Mouse (Mus musculus) kidney, postnatal 0 days (tissue): ENCODE measurements at regions not wholly inside any gene's neighbourhood (a gene's known extent, or its start where the extent isn't known, plus 50 kb on each side); places are given as distances from the start of the nearest gene placed in this dataset.

Experiments
- ATAC-seq: fragments of 200-750 bp; cut with Nextera tagmentation; replicated peaks from 2 replicates; pipeline ENCODE4 v1.8.0; 2017; ENCODE audit warnings: low read depth, moderate number of reproducible peaks, moderate TSS enrichment, moderate library complexity; ENCODE audit not compliant: low FRiP score
- DNase-seq: peaks from one replicate; pipeline ENCODE4 v3.0.0-alpha.2; 2016; ENCODE audit warnings: low spot score
- H3K27ac ChIP-seq: fragments of 300-500 bp; sonication (generic); 2 replicates; pipeline ENCODE4 v1.5.1; 2014; ENCODE audit warnings: mild to moderate bottlenecking
- H3K27me3 ChIP-seq: fragments of 300-500 bp; sonication (generic); 2 replicates; pipeline ENCODE4 v1.6.1; 2014; ENCODE audit warnings: low read length, mixed read lengths; ENCODE audit not compliant: insufficient read depth
- H3K36me3 ChIP-seq: fragments of 300-500 bp; sonication (generic); 2 replicates; pipeline ENCODE4 v1.6.1; 2014; ENCODE audit warnings: low read length, mixed read lengths; ENCODE audit not compliant: insufficient read depth
- H3K4me1 ChIP-seq: fragments of 300-500 bp; sonication (generic); replicated peaks from 2 replicates; pipeline ENCODE4 v1.6.1; 2014; ENCODE audit warnings: antibody characterized with exemption, low read length, mixed read lengths; ENCODE audit not compliant: insufficient read depth
- H3K4me2 ChIP-seq: fragments of 300-500 bp; sonication (generic); 2 replicates; pipeline ENCODE4 v1.6.1; 2014; ENCODE audit warnings: mild to moderate bottlenecking, low read length, moderate library complexity, mixed read lengths
- H3K4me3 ChIP-seq: fragments of 300-500 bp; sonication (generic); replicated peaks from 2 replicates; pipeline ENCODE4 v1.5.1; 2014; ENCODE audit warnings: low read depth, low read length
- H3K9ac ChIP-seq: fragments of 300-500 bp; sonication (generic); 2 replicates; pipeline ENCODE4 v1.6.1; 2014; ENCODE audit warnings: low read depth, low read length
- H3K9me3 ChIP-seq: fragments of 300-500 bp; sonication (generic); replicated peaks from 2 replicates; pipeline ENCODE4 v1.6.1; 2016; ENCODE audit warnings: low read length, inconsistent platforms, mixed read lengths
- CTCF ChIP-seq: IDR thresholded peaks from 2 replicates; pipeline ENCODE4 v1.5.1; 2016; ENCODE audit warnings: antibody characterized with exemption, low read depth, mild to moderate bottlenecking, moderate library complexity
- WGBS: fragments of 180-500 bp; shearing (Covaris S2); extraction: QIAGEN DNeasy Blood & Tissue Kit; methylation state at CpG from one replicate; pipeline ENCODE4 v1.1.7; 2014; 5-methylcytosine and 5-hydroxymethylcytosine counted together

DNA sequence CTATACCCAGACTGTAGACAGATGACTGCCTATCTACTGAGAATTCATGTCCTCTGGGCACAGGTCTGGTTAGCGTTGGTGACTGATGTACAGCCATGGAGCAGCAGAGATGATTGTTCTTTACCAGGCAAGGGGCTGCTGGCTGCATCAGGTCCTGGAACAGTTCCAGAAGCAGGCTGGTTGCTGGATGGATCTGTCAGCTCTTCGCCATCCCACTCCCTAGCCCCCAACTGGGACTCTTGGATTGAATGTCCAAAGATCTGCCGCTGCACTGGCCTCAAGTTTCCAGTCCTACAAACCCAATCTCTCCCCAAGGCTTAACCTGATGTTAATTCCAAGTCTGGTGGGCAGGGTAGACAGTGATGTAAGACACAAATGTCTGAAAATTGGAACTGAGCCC, 200.7 kb upstream of the Meis1 start:
- ATAC-seq = no peak
- 87% methylated on average over 3 of the region's 3 CpGs for WGBS

DNA sequence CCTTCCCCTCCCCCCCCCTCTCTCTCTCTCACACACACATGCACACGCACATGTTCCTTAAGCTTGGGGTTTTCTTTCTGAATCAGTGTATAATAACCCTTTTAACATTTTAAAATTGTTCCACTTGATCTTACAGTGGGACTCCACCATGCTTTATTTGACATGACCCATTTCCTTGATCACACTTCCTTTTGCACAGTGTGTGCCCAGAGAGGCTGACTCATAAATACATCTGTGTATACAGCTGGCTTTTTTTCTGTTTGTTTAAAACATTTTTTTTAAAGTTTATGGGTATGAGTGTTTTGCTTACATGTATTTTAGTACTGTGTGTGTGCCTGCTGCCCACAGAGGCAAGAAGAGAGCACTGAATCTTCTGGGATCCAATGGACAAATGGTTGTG, 202.7 kb upstream of the Meis1 start:
- ATAC-seq = no peak
- H3K27me3 ChIP-seq = no peaks in the 10 kb centered on the region
- DNase-seq = no peak
- H3K36me3 ChIP-seq = no peaks in the 10 kb centered on the region
- no CpG with 5 or more reads among the region's 1 CpGs for WGBS
- H3K9me3 ChIP-seq = no peaks in the 10 kb centered on the region
- H3K27ac ChIP-seq = no peak overlapping the region
- no peak overlapping the region for H3K9ac ChIP-seq
- H3K4me1 ChIP-seq = no peaks in the 10 kb centered on the region
- H3K4me3 ChIP-seq = no peak overlapping the region
- no peak for TF ChIP-seq CTCF
- no peak overlapping the region for H3K4me2 ChIP-seq

More for the DNA sequence above, 200.7 kb upstream of the Meis1 start:
- no peak overlapping the region for H3K27ac ChIP-seq
- H3K9me3 ChIP-seq = no peaks in the 10 kb centered on the region
- H3K36me3 ChIP-seq = no peaks in the 10 kb centered on the region
- no peak overlapping the region for H3K4me3 ChIP-seq
- DNase-seq = no peak
- no peak for TF ChIP-seq CTCF
- H3K4me1 ChIP-seq = no peaks in the 10 kb centered on the region
- H3K4me2 ChIP-seq = no peak overlapping the region
- H3K27me3 ChIP-seq = no peaks in the 10 kb centered on the region
- H3K9ac ChIP-seq = no peak overlapping the region

DNA sequence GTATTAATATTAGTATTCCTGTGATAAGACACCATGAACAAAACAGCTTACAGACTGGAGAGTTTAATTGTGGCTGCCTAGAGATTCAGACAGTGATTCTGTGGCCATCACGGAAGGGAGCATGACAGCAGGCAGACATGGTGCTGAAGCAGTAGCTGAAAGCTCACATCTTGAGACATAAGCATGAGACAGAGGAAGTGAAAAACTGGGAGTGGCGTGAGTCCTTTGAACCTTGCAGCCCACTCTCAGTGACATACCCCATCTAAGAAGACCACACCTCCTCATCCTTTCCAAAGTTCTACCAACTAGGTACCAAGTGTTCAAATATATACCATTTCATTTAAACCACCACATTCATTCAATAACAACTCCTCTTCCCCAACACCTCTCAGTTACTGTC, 208.0 kb upstream of the Meis1 start:
- Histone ChIP-seq H3K4me1 (no peaks in the 10 kb centered on the region), H3K27me3 (no peaks in the 10 kb centered on the region), H3K4me3 (no peak overlapping the region), H3K9me3 (no peaks in the 10 kb centered on the region), H3K9ac (no peak overlapping the region), H3K36me3 (no peaks in the 10 kb centered on the region), H3K4me2 (no peak overlapping the region), H3K27ac (no peak overlapping the region)
- no peak for DNase-seq
- WGBS = 85% methylated on average over 2 of the region's 2 CpGs
- no peak for ATAC-seq
- TF ChIP-seq CTCF = no peak

DNA sequence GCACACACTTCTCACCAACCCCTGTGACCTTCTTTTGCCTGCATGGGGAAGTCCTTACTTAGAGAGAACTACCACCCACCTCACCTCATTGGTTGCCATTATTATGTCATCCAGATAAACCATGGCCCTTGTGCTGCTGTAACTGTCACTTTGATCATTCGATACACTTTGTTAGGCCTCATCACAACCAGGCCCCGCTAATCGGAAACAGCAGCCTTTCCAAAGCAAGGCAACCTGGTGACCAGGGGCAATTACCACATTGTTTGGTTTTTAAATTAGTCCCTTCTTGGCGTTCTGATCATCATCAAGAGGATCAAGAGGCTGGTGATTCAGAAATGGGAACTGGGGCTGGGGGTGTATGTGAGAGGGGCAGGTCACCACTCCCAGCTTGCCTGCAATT, 208.9 kb upstream of the Meis1 start:
- DNase-seq = no peak
- ATAC-seq = no peak

DNA sequence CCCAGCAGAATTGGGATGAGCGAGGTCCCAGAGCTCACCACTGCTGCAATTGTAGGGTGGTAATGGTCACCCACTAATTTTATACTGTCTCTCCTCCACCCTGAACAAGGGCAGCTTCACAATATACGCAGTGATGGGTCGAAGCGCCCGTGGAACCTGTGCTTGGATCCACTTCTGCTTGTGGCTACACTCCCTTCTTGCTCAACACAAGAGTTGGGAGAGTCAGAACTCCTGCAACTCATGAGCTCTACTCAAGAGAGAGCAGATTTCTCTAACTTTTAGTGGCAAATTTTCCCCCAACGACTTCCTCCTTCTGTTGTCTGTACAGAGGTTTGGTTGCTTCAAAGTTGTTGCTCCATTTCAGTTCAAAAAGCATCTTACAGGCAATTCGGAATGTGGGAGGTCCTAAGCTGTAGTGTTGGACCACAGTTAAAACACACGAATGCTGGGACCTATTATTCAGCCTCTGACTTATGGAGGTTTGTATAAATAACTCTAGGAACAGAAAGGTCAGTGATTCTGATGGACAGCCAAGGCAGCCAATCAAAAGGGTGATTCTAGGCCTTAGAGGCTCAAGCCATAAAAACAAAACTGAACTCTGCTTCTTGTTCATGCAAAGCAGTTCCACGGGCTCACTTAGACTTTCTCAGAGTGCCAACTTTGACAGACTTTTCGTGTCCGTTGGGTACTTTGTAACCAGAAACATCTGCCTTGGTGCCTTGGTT, 227.8 kb upstream of the Meis1 start:
- Histone ChIP-seq H3K4me2 (no peak overlapping the region), H3K9ac (no peak overlapping the region), H3K9me3 (no peaks in the 10 kb centered on the region), H3K4me3 (no peak overlapping the region), H3K36me3 (no peaks in the 10 kb centered on the region), H3K27me3 (no peaks in the 10 kb centered on the region), H3K27ac (no peak overlapping the region), H3K4me1 (no peaks in the 10 kb centered on the region)
- WGBS = 83% methylated on average over 11 of the region's 11 CpGs
- DNase-seq = peak; percentile 21
- no peak for ATAC-seq
- TF ChIP-seq CTCF = no peak

More for the DNA sequence above, 208.9 kb upstream of the Meis1 start:
- H3K4me3 ChIP-seq = no peak overlapping the region
- H3K4me1 ChIP-seq = no peaks in the 10 kb centered on the region
- WGBS = 68% methylated on average over 4 of the region's 4 CpGs
- no peak overlapping the region for H3K4me2 ChIP-seq
- H3K27ac ChIP-seq = no peak overlapping the region
- H3K36me3 ChIP-seq = no peaks in the 10 kb centered on the region
- no peaks in the 10 kb centered on the region for H3K9me3 ChIP-seq
- no peak for TF ChIP-seq CTCF
- H3K27me3 ChIP-seq = no peaks in the 10 kb centered on the region
- H3K9ac ChIP-seq = no peak overlapping the region

DNA sequence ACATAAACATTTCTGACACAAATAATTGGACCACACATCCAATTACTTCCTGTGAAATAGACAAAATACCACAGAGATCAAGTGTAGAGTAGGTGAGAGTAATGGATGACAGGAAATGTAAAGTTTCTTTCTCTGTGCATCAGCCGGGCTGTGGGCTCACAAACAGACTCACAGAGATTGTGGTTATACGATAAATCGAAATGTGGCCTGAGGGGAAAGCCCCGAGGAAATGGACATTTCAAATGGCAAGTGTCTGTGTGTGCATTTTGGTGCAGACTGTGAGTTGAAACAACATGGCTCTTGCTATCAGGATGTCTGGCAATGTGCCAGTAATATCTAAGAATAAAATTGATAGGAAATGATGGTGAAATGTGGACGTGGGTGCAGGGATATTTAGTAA, 234.8 kb upstream of the Meis1 start:
- no peak for TF ChIP-seq CTCF
- ATAC-seq = no peak
- Histone ChIP-seq H3K27ac (no peak overlapping the region), H3K9me3 (no peaks in the 10 kb centered on the region), H3K27me3 (no peaks in the 10 kb centered on the region), H3K36me3 (no peaks in the 10 kb centered on the region), H3K4me3 (no peak overlapping the region), H3K9ac (no peak overlapping the region), H3K4me2 (no peak overlapping the region), H3K4me1 (no peaks in the 10 kb centered on the region)
- WGBS = 73% methylated on average over 5 of the region's 5 CpGs
- DNase-seq = no peak

DNA sequence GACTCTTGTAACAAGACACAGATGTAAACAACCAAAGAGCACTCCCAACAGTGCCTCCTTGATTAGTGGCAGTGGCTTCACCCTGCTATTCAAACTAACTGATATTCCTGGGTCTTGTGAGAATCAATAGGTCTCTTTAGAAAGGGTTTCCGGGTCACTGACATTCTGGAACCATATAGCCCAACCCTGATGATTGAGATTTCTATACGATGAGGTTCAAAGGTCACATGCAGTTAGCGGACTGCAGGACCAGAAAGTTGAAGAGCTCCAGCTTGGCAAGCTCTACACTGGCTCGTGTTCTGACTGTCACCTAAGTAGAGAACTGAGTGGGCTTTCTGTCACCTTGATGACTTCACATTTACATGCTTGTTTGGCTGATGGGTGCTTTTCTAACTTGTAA, 235.4 kb upstream of the Meis1 start:
- Histone ChIP-seq H3K36me3 (no peaks in the 10 kb centered on the region), H3K9me3 (no peaks in the 10 kb centered on the region), H3K4me3 (no peak overlapping the region), H3K9ac (no peak overlapping the region), H3K27ac (no peak overlapping the region), H3K4me2 (no peak overlapping the region), H3K4me1 (no peaks in the 10 kb centered on the region), H3K27me3 (no peaks in the 10 kb centered on the region)
- TF ChIP-seq CTCF = no peak
- DNase-seq (no peak), ATAC-seq (no peak)
- WGBS = 63% methylated on average over 4 of the region's 4 CpGs
